Mouse (Mus musculus): ENCODE measurements at regions not wholly inside any gene's neighbourhood (a gene's known extent, or its start where the extent isn't known, plus 50 kb on each side); places are given as distances from the start of the nearest gene placed in this dataset.

GRCm38 (mm10) chr19:14911056-14911850, 313.4 kb upstream of the Tle4 start:
- H3K9me3 ChIP-seq (ENCODE audit: low read length): no peaks in the 10 kb centered on the region
- peaks cover 10% of the 10 kb centered on the region for H3K4me1 ChIP-seq (replicated peaks; ENCODE audit: low read depth, low read length)
- no peaks in the 10 kb centered on the region for H3K36me3 ChIP-seq (ENCODE audit: insufficient read depth, low read length)
- H3K27me3 ChIP-seq (ENCODE audit: insufficient read depth, low read length): no peaks in the 10 kb centered on the region
- no peak overlapping the region for H3K4me3 ChIP-seq (replicated peaks; ENCODE audit: low read length)
- TF ChIP-seq POU5F1 (IDR thresholded peaks at IDR 0.05; ENCODE audit: borderline replicate concordance, low read length) (no peak), NANOG (IDR thresholded peaks at IDR 0.05; ENCODE audit: borderline replicate concordance, low read length) (peak; percentile 83; the same call in 1 of the 2 replicates), CTCF (conservative IDR thresholded peaks at IDR 0.05; ENCODE audit: low read length) (no peak)

DNA sequence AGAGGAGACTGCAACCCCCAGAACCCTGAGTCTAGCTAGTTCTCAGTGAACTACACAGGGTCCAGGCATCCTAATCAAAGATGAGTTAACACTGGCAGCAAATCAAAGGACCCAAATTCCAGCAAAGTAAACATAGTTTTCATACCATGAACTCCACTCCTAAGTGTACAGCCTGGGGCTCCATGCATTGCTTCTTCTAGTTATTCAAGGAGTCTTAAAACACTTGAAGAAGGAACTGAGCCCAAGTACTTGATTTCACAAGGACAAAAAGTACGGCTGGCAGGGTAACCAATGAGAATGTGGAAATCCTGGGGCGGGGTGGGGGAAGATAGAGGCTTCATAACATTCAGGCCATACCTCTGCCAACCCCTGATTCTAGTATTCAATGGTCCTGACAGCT, 297.0 kb upstream of the Tle4 start:
- Histone ChIP-seq H3K36me3 (ENCODE audit: insufficient read depth, low read length) (no peaks in the 10 kb centered on the region), H3K4me1 (replicated peaks; ENCODE audit: low read depth, low read length) (peaks cover 28% of the 10 kb centered on the region), H3K4me3 (replicated peaks; ENCODE audit: low read length) (no peak overlapping the region), H3K9me3 (ENCODE audit: low read length) (no peaks in the 10 kb centered on the region), H3K27me3 (ENCODE audit: insufficient read depth, low read length) (0 out of 2 replicates have a peak, but pooled peaks cover 4% of the 10 kb centered on the region)
- no peak for TF ChIP-seq CTCF (conservative IDR thresholded peaks at IDR 0.05; ENCODE audit: low read length)
- TF ChIP-seq NANOG (IDR thresholded peaks at IDR 0.05; ENCODE audit: borderline replicate concordance, low read length): no peak
- TF ChIP-seq POU5F1 (IDR thresholded peaks at IDR 0.05; ENCODE audit: borderline replicate concordance, low read length): no peak

- Histone ChIP-seq H3K4me1 (replicated peaks; ENCODE audit: low read depth, low read length) (peaks cover 48% of the 10 kb centered on the region), H3K27me3 (ENCODE audit: insufficient read depth, low read length) (peaks cover 9% of the 10 kb centered on the region; the same call in 1 of the 2 replicates), H3K9me3 (ENCODE audit: low read length) (no peaks in the 10 kb centered on the region), H3K36me3 (ENCODE audit: insufficient read depth, low read length) (no peaks in the 10 kb centered on the region), H3K4me3 (replicated peaks; ENCODE audit: low read length) (no peak overlapping the region)
- TF ChIP-seq CTCF (conservative IDR thresholded peaks at IDR 0.05; ENCODE audit: low read length) (no peak), POU5F1 (IDR thresholded peaks at IDR 0.05; ENCODE audit: borderline replicate concordance, low read length) (no peak), NANOG (IDR thresholded peaks at IDR 0.05; ENCODE audit: borderline replicate concordance, low read length) (no peak)
These were observed 294.5 kb upstream of the Tle4 start for GRCm38 (mm10) chr19:14892390-14892758.

DNA sequence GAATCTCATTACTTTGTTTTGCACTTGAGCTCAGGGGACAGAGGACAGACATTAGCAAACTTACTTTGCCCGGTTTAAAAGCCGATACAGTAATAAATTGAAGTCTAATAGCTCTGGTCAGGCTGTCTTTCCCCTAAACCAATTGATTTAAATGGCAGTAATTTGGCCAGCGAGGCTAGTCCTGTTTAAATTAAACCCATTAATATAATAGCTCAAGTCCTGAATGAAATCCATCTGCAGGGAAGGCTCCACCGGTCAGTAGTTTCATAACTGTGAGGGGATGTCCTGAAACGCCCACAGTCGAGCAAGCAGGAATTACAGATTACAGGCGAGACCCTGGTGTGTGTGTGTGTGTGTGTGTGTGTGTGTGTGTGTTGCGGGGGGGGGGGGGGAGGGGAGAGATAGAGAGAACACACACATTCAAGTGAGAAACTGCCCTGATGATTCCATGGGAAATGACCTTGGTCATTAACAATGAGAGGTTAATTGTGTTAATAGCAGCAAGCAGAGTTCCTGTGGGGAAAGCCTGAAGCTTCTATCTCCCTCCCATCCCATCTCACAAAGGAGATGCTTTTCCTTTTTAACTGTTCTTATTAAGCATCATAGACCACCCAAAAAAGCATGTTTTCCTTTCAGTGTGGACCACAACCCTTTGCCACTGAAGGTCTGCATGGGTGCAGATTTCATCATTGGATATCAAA, 294.0 kb upstream of the Tle4 start:
- no peak overlapping the region for H3K4me3 ChIP-seq (replicated peaks; ENCODE audit: low read length)
- peaks cover 9% of the 10 kb centered on the region; the same call in 1 of the 2 replicates for H3K27me3 ChIP-seq (ENCODE audit: insufficient read depth, low read length)
- no peaks in the 10 kb centered on the region for H3K36me3 ChIP-seq (ENCODE audit: insufficient read depth, low read length)
- TF ChIP-seq POU5F1 (IDR thresholded peaks at IDR 0.05; ENCODE audit: borderline replicate concordance, low read length): no peak
- TF ChIP-seq NANOG (IDR thresholded peaks at IDR 0.05; ENCODE audit: borderline replicate concordance, low read length): peak; percentile 72; the same call in 1 of the 2 replicates
- TF ChIP-seq CTCF (conservative IDR thresholded peaks at IDR 0.05; ENCODE audit: low read length): no peak
- no peaks in the 10 kb centered on the region for H3K9me3 ChIP-seq (ENCODE audit: low read length)
- peaks cover 48% of the 10 kb centered on the region for H3K4me1 ChIP-seq (replicated peaks; ENCODE audit: low read depth, low read length)

- Histone ChIP-seq H3K9me3 (ENCODE audit: low read length) (no peaks in the 10 kb centered on the region), H3K36me3 (ENCODE audit: insufficient read depth, low read length) (no peaks in the 10 kb centered on the region), H3K27me3 (ENCODE audit: insufficient read depth, low read length) (peaks cover 9% of the 10 kb centered on the region; the same call in 1 of the 2 replicates), H3K4me1 (replicated peaks; ENCODE audit: low read depth, low read length) (peaks cover 48% of the 10 kb centered on the region), H3K4me3 (replicated peaks; ENCODE audit: low read length) (peak overlapping the region; percentile 60)
- no peak for TF ChIP-seq CTCF (conservative IDR thresholded peaks at IDR 0.05; ENCODE audit: low read length)
- no peak for TF ChIP-seq NANOG (IDR thresholded peaks at IDR 0.05; ENCODE audit: borderline replicate concordance, low read length)
- no peak for TF ChIP-seq POU5F1 (IDR thresholded peaks at IDR 0.05; ENCODE audit: borderline replicate concordance, low read length)
These were observed 293.2 kb upstream of the Tle4 start for GRCm38 (mm10) chr19:14891090-14891428.

- TF ChIP-seq POU5F1 (IDR thresholded peaks at IDR 0.05; ENCODE audit: borderline replicate concordance, low read length) (no peak), NANOG (IDR thresholded peaks at IDR 0.05; ENCODE audit: borderline replicate concordance, low read length) (no peak), CTCF (conservative IDR thresholded peaks at IDR 0.05; ENCODE audit: low read length) (no peak)
- H3K4me3 ChIP-seq (replicated peaks; ENCODE audit: low read length): peak overlapping the region; percentile 60
- H3K4me1 ChIP-seq (replicated peaks; ENCODE audit: low read depth, low read length): peaks cover 48% of the 10 kb centered on the region
- H3K27me3 ChIP-seq (ENCODE audit: insufficient read depth, low read length): peaks cover 9% of the 10 kb centered on the region; the same call in 1 of the 2 replicates
- no peaks in the 10 kb centered on the region for H3K36me3 ChIP-seq (ENCODE audit: insufficient read depth, low read length)
- no peaks in the 10 kb centered on the region for H3K9me3 ChIP-seq (ENCODE audit: low read length)
These were observed 292.6 kb upstream of the Tle4 start for GRCm38 (mm10) chr19:14890241-14891089.

DNA sequence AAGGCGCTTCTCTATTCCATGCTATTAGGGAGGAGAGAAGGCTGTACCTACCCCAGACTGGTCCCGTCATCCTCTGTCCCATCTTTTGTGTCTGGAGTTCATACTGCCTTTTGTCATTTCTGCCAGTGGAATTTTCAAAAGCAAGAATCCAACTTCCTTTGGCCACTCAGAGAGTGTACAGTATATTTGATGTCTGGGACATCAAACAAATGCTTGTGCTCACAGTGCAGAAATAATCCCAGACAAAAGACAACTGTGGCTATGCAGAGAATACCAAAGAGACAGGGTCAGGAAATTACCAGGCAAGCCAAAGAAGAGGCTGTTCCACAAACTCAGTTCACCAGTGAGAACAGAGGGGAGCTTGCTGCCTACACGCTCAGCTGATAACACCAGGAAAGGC, 291.9 kb upstream of the Tle4 start:
- H3K36me3 ChIP-seq (ENCODE audit: insufficient read depth, low read length): no peaks in the 10 kb centered on the region
- no peak for TF ChIP-seq CTCF (conservative IDR thresholded peaks at IDR 0.05; ENCODE audit: low read length)
- no peak for TF ChIP-seq POU5F1 (IDR thresholded peaks at IDR 0.05; ENCODE audit: borderline replicate concordance, low read length)
- TF ChIP-seq NANOG (IDR thresholded peaks at IDR 0.05; ENCODE audit: borderline replicate concordance, low read length): no peak
- no peaks in the 10 kb centered on the region for H3K9me3 ChIP-seq (ENCODE audit: low read length)
- peaks cover 9% of the 10 kb centered on the region; the same call in 1 of the 2 replicates for H3K27me3 ChIP-seq (ENCODE audit: insufficient read depth, low read length)
- peak overlapping the region; percentile 60 for H3K4me3 ChIP-seq (replicated peaks; ENCODE audit: low read length)
- peaks cover 49% of the 10 kb centered on the region for H3K4me1 ChIP-seq (replicated peaks; ENCODE audit: low read depth, low read length)
